Mouse (Mus musculus): ENCODE measurements around the gene Kctd17. TPM values are rescaled to one million over a fixed set of nuclear protein-coding genes. Genes with fewer than 3 reads are reported as not detected.

The Kctd17 gene
- total RNA-seq, 2 experiments from 2014 or later: 8.4 to 13.9 TPM

DNA sequence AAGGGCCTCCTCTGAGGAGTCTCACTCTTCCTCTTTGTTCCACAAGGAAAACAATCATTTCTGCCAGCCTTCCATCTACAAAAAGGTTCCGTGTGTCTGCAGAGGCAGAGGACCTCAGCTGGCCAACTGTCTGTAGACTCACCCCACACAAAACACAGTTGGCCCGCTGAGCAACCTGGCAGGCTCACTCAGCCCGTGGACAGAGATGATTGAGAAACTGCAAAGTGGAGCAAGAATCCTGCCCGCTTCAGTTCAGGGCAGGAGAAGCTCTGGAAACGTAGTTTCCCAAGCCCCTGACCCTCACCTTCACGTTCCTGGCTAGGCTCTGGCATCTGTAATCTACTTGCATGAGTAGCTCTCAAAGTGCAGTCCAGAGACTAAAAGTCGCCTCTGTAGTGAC, 18.8 kb downstream of the Kctd17 start:
- DNase-seq (ENCODE audit: low spot score): no peak

GRCm38 (mm10) chr15:78447746-78448535, 19.6 kb downstream of the Kctd17 start:
- DNase-seq (ENCODE audit: low spot score): peak; percentile 94

DNA sequence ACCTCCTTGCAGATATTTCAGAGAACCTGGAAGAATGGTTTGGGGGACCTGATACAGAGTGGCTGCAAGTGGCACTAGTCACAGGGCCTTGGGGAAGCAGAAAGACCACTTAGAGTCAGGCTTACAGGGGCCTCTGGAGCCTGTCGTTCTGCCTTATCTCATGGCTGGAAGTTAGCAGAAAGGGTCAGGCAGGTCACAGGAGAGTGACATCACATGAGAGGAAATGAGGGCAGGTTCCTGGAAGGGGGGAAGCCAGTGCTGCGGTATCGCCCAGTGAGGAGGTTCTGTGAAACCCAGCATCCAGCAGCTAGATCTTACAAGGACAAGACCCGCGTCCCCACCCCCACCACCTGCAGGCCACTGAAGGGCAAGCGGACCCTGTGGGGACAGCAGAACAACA, 20.8 kb downstream of the Kctd17 start:
- DNase-seq (ENCODE audit: low spot score): no peak

DNA sequence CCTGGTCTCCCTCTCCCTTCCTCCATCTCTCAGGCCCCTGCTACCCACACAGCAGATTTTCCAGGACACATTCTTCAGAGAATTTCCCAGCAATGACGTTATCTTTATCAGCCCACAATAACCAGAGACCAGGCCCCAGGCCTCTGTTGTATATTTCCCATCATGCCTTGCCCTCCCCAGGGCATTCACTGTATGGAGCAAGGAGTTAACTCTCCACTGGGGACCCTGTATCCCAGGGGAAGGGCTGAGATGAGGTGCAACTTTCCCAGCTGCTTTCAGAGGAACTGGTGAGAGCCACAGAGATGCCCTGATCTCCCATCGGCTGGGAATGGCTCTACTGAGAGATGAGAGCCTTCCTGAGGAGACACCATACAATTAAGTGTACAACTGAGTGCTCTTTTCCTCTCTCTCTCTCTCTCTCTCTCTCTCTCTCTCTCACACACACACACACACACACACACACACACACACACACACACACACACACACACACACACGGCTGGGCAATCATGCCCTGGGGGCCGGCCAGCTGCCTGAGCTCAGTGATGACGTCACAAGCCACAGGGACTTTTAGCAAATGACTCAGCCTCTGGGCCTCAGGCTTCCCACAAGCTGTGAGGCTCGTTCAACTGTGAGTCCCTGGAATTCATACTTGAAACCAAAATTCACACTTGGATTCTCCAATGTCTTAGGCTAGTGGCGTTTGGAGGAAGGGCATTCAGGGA, 21.5 kb downstream of the Kctd17 start:
- peak; percentile 61 for DNase-seq (ENCODE audit: low spot score)

DNA sequence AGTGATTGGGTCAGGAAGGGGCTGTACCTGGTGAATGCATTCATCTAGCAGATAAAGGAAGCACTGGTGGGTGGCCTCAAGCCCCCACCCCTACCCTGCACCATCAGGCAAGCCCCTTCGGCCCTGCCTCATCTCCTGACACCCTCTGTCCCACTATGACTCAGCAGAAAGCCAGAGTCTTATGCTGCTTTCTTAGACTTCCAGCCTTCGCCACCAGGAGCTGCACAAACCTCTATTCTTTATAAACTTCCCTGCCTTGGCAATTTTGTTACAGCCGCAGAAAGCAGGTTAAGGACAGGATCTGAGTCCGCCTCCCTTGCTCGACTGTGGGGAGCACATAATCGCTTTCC, 22.0 kb downstream of the Kctd17 start:
- no peak for DNase-seq (ENCODE audit: low spot score)

DNA sequence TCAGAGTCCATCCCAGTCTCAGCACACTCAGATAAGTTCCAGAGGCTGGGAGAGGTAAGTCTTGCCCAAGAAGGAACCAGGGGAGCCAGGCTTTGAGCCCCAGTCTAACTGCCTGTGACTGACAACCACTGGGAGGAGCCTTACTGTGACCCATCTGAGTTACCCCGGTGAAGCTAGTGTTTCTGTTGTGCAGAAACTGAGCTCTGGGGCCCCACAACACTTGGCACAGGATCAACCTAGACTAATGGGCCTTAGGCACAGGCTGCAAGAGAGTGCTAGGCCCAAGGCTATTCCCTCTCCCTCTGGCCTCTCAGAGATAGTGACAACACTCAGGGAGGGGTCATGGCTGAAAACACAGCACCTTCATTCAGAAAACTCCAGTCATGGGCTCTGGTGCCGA, 22.8 kb downstream of the Kctd17 start:
- no peak for DNase-seq (ENCODE audit: low spot score)

GRCm38 (mm10) chr15:78452929-78453328, 24.6 kb downstream of the Kctd17 start:
- no peak for DNase-seq (ENCODE audit: low spot score)

DNA sequence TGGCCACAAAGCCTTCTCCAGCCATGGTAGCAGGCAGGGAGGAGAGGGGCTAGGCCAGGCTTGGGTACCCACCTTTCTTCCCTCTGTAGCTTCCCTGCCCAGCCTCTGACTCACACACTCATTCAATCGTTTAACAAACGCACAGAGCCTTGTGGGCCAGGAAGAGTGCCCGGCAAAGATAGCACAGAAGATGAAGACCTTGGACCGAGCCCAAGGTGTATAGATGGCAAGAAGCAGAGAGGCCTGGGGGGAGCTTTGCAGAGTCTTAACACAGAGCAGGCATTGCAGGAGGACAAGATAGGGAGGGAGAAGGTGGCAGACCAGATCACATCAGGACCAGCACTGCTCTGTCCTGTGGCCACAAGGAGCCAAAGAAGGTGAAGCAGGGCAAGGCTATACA, 26.8 kb downstream of the Kctd17 start:
- no peak for DNase-seq (ENCODE audit: low spot score)

DNA sequence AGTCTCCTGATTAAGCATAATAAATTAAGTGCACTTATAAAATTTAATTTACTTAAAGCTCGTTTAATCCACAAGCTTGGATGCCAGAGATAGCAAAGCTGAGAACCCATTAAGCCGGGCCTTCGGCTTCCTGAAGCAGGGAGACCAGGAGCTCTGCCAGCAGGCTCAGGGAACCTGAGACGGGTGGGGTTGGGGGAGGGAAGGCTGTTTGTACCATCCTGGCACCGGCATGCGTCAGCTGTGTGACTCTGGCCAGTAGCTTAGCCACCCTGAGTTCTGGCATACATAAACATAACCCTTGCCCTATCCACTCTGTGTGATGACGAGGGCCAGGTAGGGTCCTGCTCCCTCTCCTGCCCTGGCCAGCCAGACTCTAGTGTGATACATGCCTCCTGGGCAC, 27.7 kb downstream of the Kctd17 start:
- DNase-seq (ENCODE audit: low spot score): peak; percentile 78

DNA sequence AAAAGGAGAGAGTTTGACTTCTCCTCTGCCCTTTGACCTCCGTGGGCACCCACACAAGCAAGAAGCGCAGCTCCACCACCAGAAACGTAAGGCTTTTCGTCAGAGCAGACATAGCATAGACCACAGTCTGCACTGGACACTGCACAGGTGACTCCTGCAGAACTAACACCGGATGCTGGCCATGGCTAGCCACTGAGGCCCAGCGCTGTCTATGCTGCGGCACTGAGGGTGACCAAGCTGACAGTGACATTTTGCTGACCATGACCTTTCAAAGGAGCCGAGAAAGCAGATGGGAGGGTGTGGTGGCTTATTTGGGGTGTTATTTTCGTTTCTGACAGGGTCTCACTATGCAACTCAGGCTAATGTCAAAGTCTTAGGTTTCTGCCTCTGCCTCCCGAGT, 28.8 kb downstream of the Kctd17 start:
- no peak for DNase-seq (ENCODE audit: low spot score)

DNA sequence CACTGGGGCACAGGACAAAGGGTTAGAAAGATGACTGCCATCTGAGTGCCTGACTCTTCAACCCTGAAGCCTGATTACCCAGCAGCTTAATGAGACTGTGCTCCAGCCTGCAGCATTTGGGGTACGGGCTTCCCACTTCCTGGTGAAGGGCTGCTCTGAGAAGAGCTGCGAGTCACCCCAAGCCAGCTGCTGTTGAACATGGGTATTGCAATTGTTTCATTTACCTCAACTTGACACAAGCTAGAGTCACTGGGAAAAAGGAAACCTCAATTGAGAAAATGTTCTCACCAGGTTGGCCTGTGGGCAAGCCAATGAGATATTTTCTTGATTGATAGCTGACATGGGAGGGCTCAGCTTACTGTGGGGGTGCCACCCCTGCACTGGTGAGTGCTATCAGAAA, 34.6 kb downstream of the Kctd17 start:
- no peak for DNase-seq (ENCODE audit: low spot score)

- no peak for DNase-seq (ENCODE audit: low spot score)
Observed at GRCm38 (mm10) chr15:78466809-78467208, 38.4 kb downstream of the Kctd17 start.

- DNase-seq (ENCODE audit: low spot score): no peak
Observed at GRCm38 (mm10) chr15:78467570-78467969, 39.2 kb downstream of the Kctd17 start.

- no peak for DNase-seq (ENCODE audit: low spot score)
Observed at GRCm38 (mm10) chr15:78468379-78468937, 40.1 kb downstream of the Kctd17 start, which contains the start of gene Tmprss6. Tmprss6 (minus strand) TSS chr15:78468634.

- no peak for DNase-seq (ENCODE audit: low spot score)
Observed at GRCm38 (mm10) chr15:78470495-78471276, 42.3 kb downstream of the Kctd17 start.

GRCm38 (mm10) chr15:78471902-78472301, 43.5 kb downstream of the Kctd17 start:
- no peak for DNase-seq (ENCODE audit: low spot score)

GRCm38 (mm10) chr15:78473442-78473841, 45.1 kb downstream of the Kctd17 start:
- DNase-seq (ENCODE audit: low spot score): no peak

- no peak for DNase-seq (ENCODE audit: low spot score)
Observed at GRCm38 (mm10) chr15:78475604-78476031, 47.3 kb downstream of the Kctd17 start.

DNA sequence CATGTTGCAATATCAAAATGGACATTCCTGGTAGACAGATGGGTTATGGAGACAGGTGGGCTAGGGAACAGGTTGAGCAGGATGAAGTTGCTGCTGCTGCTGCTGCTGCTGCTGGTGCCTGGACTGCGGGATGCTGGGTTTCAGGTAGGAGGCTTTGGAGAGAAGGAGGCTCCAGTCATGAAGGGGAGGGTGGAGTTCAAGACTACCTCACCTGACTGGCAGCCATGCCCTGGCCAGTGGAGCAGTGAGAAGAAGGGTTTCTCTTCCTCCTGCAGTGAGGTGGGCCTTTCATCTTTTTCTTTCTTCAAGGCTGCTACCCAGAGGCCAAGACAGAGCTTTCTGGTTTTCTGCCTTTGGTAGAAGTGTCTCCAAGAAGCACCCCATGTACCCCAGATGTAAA, 48.5 kb downstream of the Kctd17 start:
- no peak for DNase-seq (ENCODE audit: low spot score)

DNA sequence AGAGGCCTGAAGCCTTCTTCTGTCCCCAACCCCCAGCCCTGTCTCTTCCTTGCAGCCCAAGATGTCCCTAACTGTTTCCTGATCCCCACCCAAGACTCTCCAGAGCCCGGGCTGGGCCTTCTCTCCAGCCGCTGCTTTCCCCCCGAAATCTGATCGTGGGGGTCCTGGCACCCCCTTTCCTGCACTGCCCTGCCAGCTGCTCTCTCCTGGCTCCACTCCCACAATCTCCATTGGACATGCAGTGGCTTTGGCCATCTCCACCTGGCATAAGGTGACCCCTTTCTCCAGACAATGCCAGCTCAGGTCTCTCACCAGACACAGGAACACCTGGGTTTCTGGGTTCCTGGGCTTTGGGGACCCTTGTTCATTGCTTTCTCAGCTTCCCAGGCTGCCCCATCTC, 49.7 kb downstream of the Kctd17 start:
- DNase-seq (ENCODE audit: low spot score): no peak

GRCm38 (mm10) chr15:78479470-78479869, 51.1 kb downstream of the Kctd17 start:
- no peak for DNase-seq (ENCODE audit: low spot score)

GRCm38 (mm10) chr15:78480111-78480510, 51.7 kb downstream of the Kctd17 start:
- no peak for DNase-seq (ENCODE audit: low spot score)

Data from gastrocnemius, adult 18-20 months (tissue).